Mouse (Mus musculus) heart, adult 8-10 months (tissue): Measurements from ENCODE around the gene Gnai2. TPM values are rescaled to one million over a fixed set of nuclear protein-coding genes. Genes with fewer than 3 reads are reported as not detected.
"Not testable (repeated sequence)": the region's sequence is repeated elsewhere in the genome, so short reads cannot be mapped to it uniquely, and the experiment has no call there.

Experiments
- DNase-seq: peaks from one replicate; pipeline ENCODE4 v3.0.0; 2022; ENCODE audit warnings: low spot score
- total RNA-seq, 4 experiments: library from RNA; stranded (reverse); gene quantifications; 2 replicates each; pipeline ENCODE4 v1.2.4; 2022

Gene Gnai2
- total RNA-seq, 4 experiments from 2014 or later: 227 to 299 (median 259) TPM

GRCm38 (mm10) chr9:107587833-107588639 is 47.1 kb downstream of the Gnai2 start:
- DNase-seq: no peak

GRCm38 (mm10) chr9:107586974-107587832 is 48.0 kb downstream of the Gnai2 start, which contains the start of gene Ifrd2:
Ifrd2 (plus strand) TSS chr9:107587642.
- DNase-seq: peak; percentile 98

DNA sequence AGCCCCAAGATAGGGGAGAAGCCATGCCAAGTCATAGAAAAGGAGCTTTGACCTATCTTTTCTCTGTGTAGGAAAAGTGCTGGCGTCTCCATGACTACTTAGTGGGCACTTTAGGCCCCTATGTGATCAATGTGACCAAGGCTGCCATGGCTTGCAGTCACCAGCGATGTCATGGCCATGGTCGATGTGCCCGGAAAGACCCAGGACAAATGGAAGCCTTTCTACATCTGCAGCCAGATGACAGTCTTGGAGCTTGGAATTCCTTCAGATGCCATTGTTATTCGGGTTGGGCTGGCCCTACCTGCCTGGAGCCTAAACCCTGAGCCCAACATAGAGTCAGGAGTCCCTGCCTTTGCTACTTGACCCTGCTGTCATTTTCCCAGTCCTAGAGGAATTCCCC is 48.7 kb downstream of the Gnai2 start:
- no peak for DNase-seq

DNA sequence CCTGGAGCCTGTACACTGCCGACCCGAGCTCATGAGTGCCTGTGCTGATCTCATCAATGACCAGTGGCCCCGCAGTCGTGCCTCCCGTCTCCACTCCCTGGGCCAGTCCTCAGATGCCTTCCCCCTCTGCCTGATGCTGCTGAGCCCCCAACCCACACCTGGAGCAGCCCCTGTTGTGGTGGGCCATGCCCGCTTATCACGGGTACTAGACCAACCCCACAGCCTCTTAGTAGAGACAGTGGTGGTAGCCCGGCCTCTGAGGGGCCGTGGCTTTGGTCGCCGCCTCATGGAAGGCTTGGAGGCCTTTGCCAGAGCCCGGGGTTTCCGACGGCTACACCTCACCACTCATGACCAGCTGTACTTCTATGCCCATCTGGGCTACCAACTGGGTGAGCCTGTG is 52.0 kb downstream of the Gnai2 start:
- DNase-seq: no peak

GRCm38 (mm10) chr9:107582509-107583062 is 52.6 kb downstream of the Gnai2 start:
- DNase-seq: no peak

DNA sequence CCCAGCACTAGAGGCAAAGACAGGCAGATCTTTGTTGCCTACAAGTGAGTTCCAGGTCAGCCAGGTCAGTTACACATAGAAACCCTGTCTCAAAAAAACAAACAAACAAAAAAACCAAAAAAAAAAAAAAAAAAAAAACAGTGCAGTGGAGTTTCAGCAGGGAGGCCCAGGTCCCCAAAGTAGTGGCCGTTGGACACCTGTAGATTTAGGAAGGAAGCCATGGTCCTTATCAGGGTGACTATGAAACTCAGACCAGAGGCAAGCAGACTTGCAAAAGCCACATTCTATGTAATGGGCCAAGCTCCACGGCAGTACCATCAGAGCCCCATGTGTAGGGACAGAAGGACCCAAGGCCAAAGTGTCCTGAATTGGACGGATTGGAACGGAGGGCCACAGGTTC is 53.6 kb downstream of the Gnai2 start:
- DNase-seq: no peak

GRCm38 (mm10) chr9:107580501-107581317 is 54.5 kb downstream of the Gnai2 start, which contains the start of gene Hyal3:
Hyal3 (plus strand) TSS chr9:107580818.
- DNase-seq: peak; percentile 92

- no peak for DNase-seq
Measured at GRCm38 (mm10) chr9:107579023-107579900, 55.9 kb downstream of the Gnai2 start.

DNA sequence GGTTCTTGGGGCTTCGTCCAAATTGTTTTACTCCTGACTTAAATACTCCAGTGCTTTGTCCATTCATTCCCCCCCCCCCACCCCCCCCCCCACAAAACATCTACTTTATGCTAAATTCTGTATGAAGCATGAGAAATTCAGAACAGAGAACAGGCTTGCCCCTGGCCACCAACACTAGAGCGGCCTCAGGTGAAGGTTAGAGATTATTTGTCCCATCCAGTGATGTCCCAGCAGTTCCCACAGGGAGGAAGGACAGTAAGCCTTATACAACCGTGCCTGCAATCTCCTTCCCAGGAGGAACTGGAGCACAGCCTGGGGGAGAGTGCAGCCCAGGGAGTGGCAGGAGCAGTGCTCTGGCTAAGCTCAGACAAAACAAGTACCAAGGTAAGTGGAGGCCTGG is 56.6 kb downstream of the Gnai2 start, which contains the start of gene Naa80:
Gene Naa80, plus strand, starts transcription at position 301 of the 400 bp plus-strand sequence.
- no peak for DNase-seq

- DNase-seq: no peak
Measured at GRCm38 (mm10) chr9:107577871-107578270, 57.3 kb downstream of the Gnai2 start.

- peak; percentile 83 for DNase-seq
Measured at GRCm38 (mm10) chr9:107576357-107577107, 58.6 kb downstream of the Gnai2 start, which contains the start of gene Hyal1. Hyal1 (plus strand) TSS chr9:107576927.

GRCm38 (mm10) chr9:107575579-107576356 is 59.4 kb downstream of the Gnai2 start:
- DNase-seq: no peak

- not testable (repeated sequence) for DNase-seq
Measured at GRCm38 (mm10) chr9:107573774-107574173, 61.4 kb downstream of the Gnai2 start.

GRCm38 (mm10) chr9:107572327-107572662 is 62.9 kb downstream of the Gnai2 start:
- no peak for DNase-seq

- DNase-seq: no peak
Measured at GRCm38 (mm10) chr9:107571534-107572326, 63.4 kb downstream of the Gnai2 start.

DNA sequence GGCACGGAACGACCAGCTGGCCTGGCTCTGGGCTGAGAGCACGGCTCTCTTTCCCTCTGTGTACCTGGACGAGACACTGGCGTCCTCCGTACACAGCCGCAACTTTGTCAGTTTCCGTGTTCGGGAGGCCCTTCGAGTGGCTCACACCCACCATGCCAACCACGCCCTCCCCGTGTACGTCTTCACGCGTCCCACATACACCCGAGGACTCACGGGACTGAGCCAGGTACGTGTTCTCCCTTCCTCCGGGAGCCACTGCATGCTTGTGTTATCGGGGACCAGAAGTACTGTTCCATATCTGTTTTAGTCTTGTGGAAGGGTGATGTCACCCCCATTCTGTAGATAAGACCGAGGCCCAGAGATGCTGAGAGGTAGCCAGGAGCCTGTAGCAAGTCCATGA is 64.3 kb downstream of the Gnai2 start:
- DNase-seq: no peak

DNA sequence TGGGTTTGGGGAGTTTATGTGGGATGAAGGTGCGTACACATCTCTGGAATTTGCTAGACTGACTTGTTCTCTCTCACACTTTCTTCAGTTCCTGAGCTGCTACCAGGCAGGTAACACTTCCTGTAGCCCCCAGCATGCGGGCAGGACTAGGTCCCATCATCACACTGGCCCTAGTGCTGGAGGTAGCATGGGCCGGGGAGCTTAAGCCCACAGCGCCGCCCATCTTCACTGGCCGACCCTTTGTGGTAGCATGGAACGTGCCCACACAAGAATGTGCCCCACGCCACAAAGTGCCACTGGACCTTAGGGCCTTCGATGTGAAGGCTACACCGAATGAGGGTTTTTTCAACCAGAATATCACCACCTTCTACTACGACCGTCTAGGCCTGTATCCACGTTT is 65.2 kb downstream of the Gnai2 start:
- DNase-seq: no peak

DNA sequence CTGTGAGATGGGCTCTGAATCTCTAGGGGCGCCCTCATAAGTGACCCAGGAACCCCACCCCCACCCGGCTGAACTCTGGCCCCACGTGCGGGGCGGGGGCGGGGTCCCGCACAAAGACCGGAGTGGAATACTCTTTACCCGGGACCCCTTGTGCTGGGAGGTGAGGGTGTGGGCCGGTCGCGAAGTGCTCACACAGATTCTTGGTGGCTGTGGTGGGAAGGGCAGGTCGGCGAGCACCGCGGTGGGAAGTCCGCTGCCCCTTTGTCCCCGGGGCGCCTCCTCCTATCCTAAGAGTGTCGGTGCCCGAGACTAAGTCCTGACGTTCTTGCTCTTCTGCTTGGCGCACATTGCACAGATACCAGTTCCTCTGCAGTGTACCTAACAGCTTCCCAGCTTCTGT is 65.9 kb downstream of the Gnai2 start:
- DNase-seq: no peak
